Mouse (Mus musculus) thymus, adult 18-20 months (tissue): ENCODE data around the gene Wdsub1.

Experiments
- DNase-seq, 2 experiments: peaks; one replicate each; pipeline ENCODE4 v3.0.0; 2022; ENCODE audit warnings: mixed read lengths in 2 of 2

Gene Wdsub1

GRCm38 (mm10) chr2:59802722-59803387, 79.5 kb downstream of the Wdsub1 start:
- no peak for DNase-seq
